Mouse (Mus musculus) small intestine, adult 10 weeks (tissue): ENCODE measurements around the gene Lysmd4. TPM values are rescaled to one million over a fixed set of nuclear protein-coding genes. Genes with fewer than 3 reads are reported as not detected.

Source experiments
- polyA plus RNA-seq: library from polyadenylated mRNA; stranded (reverse); fragments of 350-450 nt; fragmentation: Illumina TruSeq; extraction: RNeasy Lipid Tissue Mini Kit (QIAGEN cat#74804); gene quantifications from one replicate; pipeline ENCODE4 v1.2.3, GENCODE M21; 2014; ENCODE audit warnings: low replicate concordance

Lysmd4 gene
- polyA plus RNA-seq = 11.0 TPM

GRCm38 (mm10) chr7:67222220-67222862 lies at the start of gene Lysmd4:
Lysmd4 (plus strand) TSS chr7:67222544.

Other genes starting within 250 kb of the Lysmd4 start
- 57.9 TPM for gene Mef2a, start 150.3 kb downstream of the Lysmd4 start, polyA plus RNA-seq